Mouse (Mus musculus) thymus, postnatal 0 days (tissue): ENCODE measurements around the gene Dnajc22. TPM values are rescaled to one million over a fixed set of nuclear protein-coding genes. Genes with fewer than 3 reads are reported as not detected.

Source experiments
- microRNA-seq: library from miRNA; unstranded; fragments of <30 nt; microRNA quantifications from one replicate; pipeline ENCODE4, GENCODE M21; 2016; ENCODE audit warnings: borderline number of aligned reads
- polyA plus RNA-seq: library from polyadenylated mRNA; unstranded; fragments of >200 nt; fragmentation: Nextera tagmentation; extraction: Ambion mirVana; gene quantifications from 2 replicates; pipeline ENCODE4 v1.2.1, GENCODE M21; 2015

Gene Dnajc22
- polyA plus RNA-seq, 1 experiment from 2014 or later: 0.22 TPM

Small RNA genes within 50 kb of the gene (microRNA-seq; reads per million reads assigned to microRNA genes)
- gene Mir6960: 3.3 reads per million

Other genes with a start within 250 kb of the Dnajc22 start
- gene Kmt2d, start 222.0 kb upstream of the Dnajc22 start, polyA plus RNA-seq: 9.4 and 15.6 TPM in 2 replicates
- gene Rhebl1, start 198.6 kb upstream of the Dnajc22 start, polyA plus RNA-seq: 10.3 and 10.8 TPM in 2 replicates
- gene Dhh, start 194.6 kb upstream of the Dnajc22 start, polyA plus RNA-seq: 0.78 and 0.85 TPM in 2 replicates
- gene Lmbr1l, start 174.9 kb upstream of the Dnajc22 start, polyA plus RNA-seq: 27.8 and 31.9 TPM in 2 replicates
- 1,370 and 1,449 TPM in 2 replicates for gene Tuba1b, start 158.6 kb upstream of the Dnajc22 start, polyA plus RNA-seq
- gene Gm49450, start 139.6 kb upstream of the Dnajc22 start, polyA plus RNA-seq: not detected in 2 replicates
- gene Tuba1a, start 139.5 kb upstream of the Dnajc22 start, polyA plus RNA-seq: 227 and 236 TPM in 2 replicates
- gene Tuba1c, start 63.3 kb upstream of the Dnajc22 start, polyA plus RNA-seq: 153 and 156 TPM in 2 replicates
- gene Prph, start 38.0 kb upstream of the Dnajc22 start, polyA plus RNA-seq: 0.99 and 1.1 TPM in 2 replicates
- gene Troap, start 18.6 kb upstream of the Dnajc22 start, polyA plus RNA-seq: 21.8 and 25.3 TPM in 2 replicates
- gene C1ql4, start 5.4 kb upstream of the Dnajc22 start, polyA plus RNA-seq: 0.18 TPM in 1 of 2 replicates, not detected in the other
- 30.2 and 31.1 TPM in 2 replicates for gene Spats2, start 32.7 kb downstream of the Dnajc22 start, polyA plus RNA-seq
- gene Kcnh3, start 131.7 kb downstream of the Dnajc22 start, polyA plus RNA-seq: 20.0 and 20.8 TPM in 2 replicates
- 136 and 154 TPM in 2 replicates for gene Mcrs1, start 158.8 kb downstream of the Dnajc22 start, polyA plus RNA-seq
- gene Prpf40b, start 201.9 kb downstream of the Dnajc22 start, polyA plus RNA-seq: 13.0 and 14.0 TPM in 2 replicates
- 0.05 and 0.08 TPM in 2 replicates for gene Fam186b, start 202.7 kb downstream of the Dnajc22 start, polyA plus RNA-seq